Mouse (Mus musculus): Measurements from ENCODE around the gene Prdm11. TPM values are rescaled to one million over a fixed set of nuclear protein-coding genes. Genes with fewer than 3 reads are reported as not detected.

Prdm11 gene
- polyA plus RNA-seq (2015; fragmentation: Nextera tagmentation; extraction: Ambion mirVana) = 5.5 and 6.3 TPM in 2 replicates

GRCm38 (mm10) chr2:93045818-93046508, at the start of gene Prdm11:
Prdm11 (minus strand) TSS chr2:93046167.
- no peaks in the 10 kb centered on the region for H3K36me3 ChIP-seq (ENCODE audit: control insufficient read depth, insufficient read depth, low read length)
- WGBS = 1% methylated on average over 77 of the region's 90 CpGs
- peak within 1 kb of the TSS; percentile 75 for H3K4me2 ChIP-seq (ENCODE audit: low read depth, low read length)
- H3K9ac ChIP-seq (ENCODE audit: low read length) = peak within 1 kb of the TSS; percentile 99
- no peaks in the 10 kb centered on the region for H3K27me3 ChIP-seq (ENCODE audit: control insufficient read depth, insufficient read depth, low read depth, low read length)
- peaks cover 50% of the 10 kb centered on the region for H3K4me1 ChIP-seq (replicated peaks; ENCODE audit: control insufficient read depth, insufficient read depth, low read length)
- ATAC-seq (ENCODE audit: low read depth) = peak; percentile 27
- H3K9me3 ChIP-seq (ENCODE audit: control insufficient read depth, low read length) = no peaks in the 10 kb centered on the region
- H3K27ac ChIP-seq (ENCODE audit: low read length) = peak within 1 kb of the TSS; percentile 98
- H3K4me3 ChIP-seq (ENCODE audit: low read length) = peak within 1 kb of the TSS; percentile 84

- WGBS = 69% methylated on average over 2 of the region's 2 CpGs
- ATAC-seq (ENCODE audit: low read depth) = no peak
Observed at GRCm38 (mm10) chr2:93092347-93092746, 46.4 kb upstream of the Prdm11 start.

GRCm38 (mm10) chr2:93091679-93092078, 45.7 kb upstream of the Prdm11 start:
- no peak for ATAC-seq (ENCODE audit: low read depth)
- H3K4me2 ChIP-seq (ENCODE audit: low read depth, low read length) = no peak overlapping the region
- no peaks in the 10 kb centered on the region for H3K36me3 ChIP-seq (ENCODE audit: control insufficient read depth, insufficient read depth, low read length)
- 72% methylated on average over 2 of the region's 2 CpGs for WGBS
- H3K4me1 ChIP-seq (replicated peaks; ENCODE audit: control insufficient read depth, insufficient read depth, low read length) = peaks cover 3% of the 10 kb centered on the region
- no peak overlapping the region for H3K4me3 ChIP-seq (ENCODE audit: low read length)
- H3K27ac ChIP-seq (ENCODE audit: low read length) = no peak overlapping the region
- H3K27me3 ChIP-seq (ENCODE audit: control insufficient read depth, insufficient read depth, low read depth, low read length) = no peaks in the 10 kb centered on the region
- no peaks in the 10 kb centered on the region for H3K9me3 ChIP-seq (ENCODE audit: control insufficient read depth, low read length)
- H3K9ac ChIP-seq (ENCODE audit: low read length) = no peak overlapping the region

More at GRCm38 (mm10) chr2:93092347-93092746, 46.4 kb upstream of the Prdm11 start:
- Histone ChIP-seq H3K4me1 (replicated peaks; ENCODE audit: control insufficient read depth, insufficient read depth, low read length) (peaks cover 3% of the 10 kb centered on the region), H3K36me3 (ENCODE audit: control insufficient read depth, insufficient read depth, low read length) (no peaks in the 10 kb centered on the region), H3K4me2 (ENCODE audit: low read depth, low read length) (no peak overlapping the region), H3K9ac (ENCODE audit: low read length) (no peak overlapping the region), H3K9me3 (ENCODE audit: control insufficient read depth, low read length) (no peaks in the 10 kb centered on the region), H3K27me3 (ENCODE audit: control insufficient read depth, insufficient read depth, low read depth, low read length) (no peaks in the 10 kb centered on the region), H3K27ac (ENCODE audit: low read length) (no peak overlapping the region), H3K4me3 (ENCODE audit: low read length) (no peak overlapping the region)

- H3K36me3 ChIP-seq (ENCODE audit: control insufficient read depth, insufficient read depth, low read length) = no peaks in the 10 kb centered on the region
- H3K4me1 ChIP-seq (replicated peaks; ENCODE audit: control insufficient read depth, insufficient read depth, low read length) = peaks cover 7% of the 10 kb centered on the region
- WGBS = 40% methylated on average over 7 of the region's 7 CpGs
- no peak overlapping the region; the same call in 1 of the 2 replicates for H3K27ac ChIP-seq (ENCODE audit: low read length)
- H3K9ac ChIP-seq (ENCODE audit: low read length) = no peak overlapping the region
- no peak overlapping the region for H3K4me3 ChIP-seq (ENCODE audit: low read length)
- H3K9me3 ChIP-seq (ENCODE audit: control insufficient read depth, low read length) = no peaks in the 10 kb centered on the region
- peak; percentile 63; the same call in 1 of the 2 replicates for ATAC-seq (ENCODE audit: low read depth)
- no peaks in the 10 kb centered on the region for H3K27me3 ChIP-seq (ENCODE audit: control insufficient read depth, insufficient read depth, low read depth, low read length)
- H3K4me2 ChIP-seq (ENCODE audit: low read depth, low read length) = peak overlapping the region; percentile 5
Observed at GRCm38 (mm10) chr2:93089379-93090089, 43.6 kb upstream of the Prdm11 start.

- Histone ChIP-seq H3K27ac (ENCODE audit: low read length) (no peak overlapping the region), H3K4me3 (ENCODE audit: low read length) (no peak overlapping the region), H3K36me3 (ENCODE audit: control insufficient read depth, insufficient read depth, low read length) (no peaks in the 10 kb centered on the region), H3K27me3 (ENCODE audit: control insufficient read depth, insufficient read depth, low read depth, low read length) (no peaks in the 10 kb centered on the region), H3K9me3 (ENCODE audit: control insufficient read depth, low read length) (no peaks in the 10 kb centered on the region), H3K4me1 (replicated peaks; ENCODE audit: control insufficient read depth, insufficient read depth, low read length) (peaks cover 7% of the 10 kb centered on the region), H3K9ac (ENCODE audit: low read length) (no peak overlapping the region), H3K4me2 (ENCODE audit: low read depth, low read length) (no peak overlapping the region)
- WGBS = 68% methylated on average over 7 of the region's 7 CpGs
- ATAC-seq (ENCODE audit: low read depth) = no peak
Observed at GRCm38 (mm10) chr2:93088006-93088405, 42.0 kb upstream of the Prdm11 start.

- H3K4me1 ChIP-seq (replicated peaks; ENCODE audit: control insufficient read depth, insufficient read depth, low read length) = peaks cover 23% of the 10 kb centered on the region
- H3K4me2 ChIP-seq (ENCODE audit: low read depth, low read length) = no peak overlapping the region
- H3K36me3 ChIP-seq (ENCODE audit: control insufficient read depth, insufficient read depth, low read length) = no peaks in the 10 kb centered on the region
- H3K9me3 ChIP-seq (ENCODE audit: control insufficient read depth, low read length) = no peaks in the 10 kb centered on the region
- ATAC-seq (ENCODE audit: low read depth) = no peak
- H3K4me3 ChIP-seq (ENCODE audit: low read length) = no peak overlapping the region
- WGBS = 55% methylated on average over 8 of the region's 8 CpGs
- H3K9ac ChIP-seq (ENCODE audit: low read length) = no peak overlapping the region
- no peaks in the 10 kb centered on the region for H3K27me3 ChIP-seq (ENCODE audit: control insufficient read depth, insufficient read depth, low read depth, low read length)
- H3K27ac ChIP-seq (ENCODE audit: low read length) = no peak overlapping the region
Observed at GRCm38 (mm10) chr2:93085291-93086027, 39.5 kb upstream of the Prdm11 start.

GRCm38 (mm10) chr2:93084481-93084880, 38.5 kb upstream of the Prdm11 start:
- H3K4me2 ChIP-seq (ENCODE audit: low read depth, low read length) = no peak overlapping the region
- no peak for ATAC-seq (ENCODE audit: low read depth)
- no peaks in the 10 kb centered on the region for H3K27me3 ChIP-seq (ENCODE audit: control insufficient read depth, insufficient read depth, low read depth, low read length)
- 90% methylated on average over 5 of the region's 5 CpGs for WGBS
- no peak overlapping the region for H3K27ac ChIP-seq (ENCODE audit: low read length)
- no peak overlapping the region for H3K9ac ChIP-seq (ENCODE audit: low read length)
- H3K9me3 ChIP-seq (ENCODE audit: control insufficient read depth, low read length) = no peaks in the 10 kb centered on the region
- H3K4me3 ChIP-seq (ENCODE audit: low read length) = no peak overlapping the region
- H3K36me3 ChIP-seq (ENCODE audit: control insufficient read depth, insufficient read depth, low read length) = no peaks in the 10 kb centered on the region
- H3K4me1 ChIP-seq (replicated peaks; ENCODE audit: control insufficient read depth, insufficient read depth, low read length) = peaks cover 20% of the 10 kb centered on the region

GRCm38 (mm10) chr2:93083317-93083716, 37.4 kb upstream of the Prdm11 start:
- H3K27ac ChIP-seq (ENCODE audit: low read length) = peak overlapping the region; percentile 84
- peak; percentile 84 for ATAC-seq (ENCODE audit: low read depth)

GRCm38 (mm10) chr2:93082846-93083245, 36.9 kb upstream of the Prdm11 start:
- no peaks in the 10 kb centered on the region for H3K36me3 ChIP-seq (ENCODE audit: control insufficient read depth, insufficient read depth, low read length)
- H3K9ac ChIP-seq (ENCODE audit: low read length) = no peak overlapping the region
- H3K27me3 ChIP-seq (ENCODE audit: control insufficient read depth, insufficient read depth, low read depth, low read length) = no peaks in the 10 kb centered on the region
- ATAC-seq (ENCODE audit: low read depth) = peak; percentile 95
- H3K4me1 ChIP-seq (replicated peaks; ENCODE audit: control insufficient read depth, insufficient read depth, low read length) = peaks cover 20% of the 10 kb centered on the region
- H3K27ac ChIP-seq (ENCODE audit: low read length) = peak overlapping the region; percentile 84
- 32% methylated on average over 3 of the region's 3 CpGs for WGBS
- no peak overlapping the region for H3K4me3 ChIP-seq (ENCODE audit: low read length)
- H3K9me3 ChIP-seq (ENCODE audit: control insufficient read depth, low read length) = no peaks in the 10 kb centered on the region
- H3K4me2 ChIP-seq (ENCODE audit: low read depth, low read length) = no peak overlapping the region

More at GRCm38 (mm10) chr2:93083317-93083716, 37.4 kb upstream of the Prdm11 start:
- WGBS = 31% methylated on average over 4 of the region's 4 CpGs
- H3K9me3 ChIP-seq (ENCODE audit: control insufficient read depth, low read length) = no peaks in the 10 kb centered on the region
- no peaks in the 10 kb centered on the region for H3K36me3 ChIP-seq (ENCODE audit: control insufficient read depth, insufficient read depth, low read length)
- peaks cover 20% of the 10 kb centered on the region for H3K4me1 ChIP-seq (replicated peaks; ENCODE audit: control insufficient read depth, insufficient read depth, low read length)
- no peaks in the 10 kb centered on the region for H3K27me3 ChIP-seq (ENCODE audit: control insufficient read depth, insufficient read depth, low read depth, low read length)
- H3K4me3 ChIP-seq (ENCODE audit: low read length) = no peak overlapping the region
- no peak overlapping the region for H3K4me2 ChIP-seq (ENCODE audit: low read depth, low read length)
- no peak overlapping the region for H3K9ac ChIP-seq (ENCODE audit: low read length)
